Mouse (Mus musculus): ENCODE data around the gene Cog5.
A peak's percentile ranks its signal among the peaks of the same experiment; 100 is the strongest.

The Cog5 gene

DNA sequence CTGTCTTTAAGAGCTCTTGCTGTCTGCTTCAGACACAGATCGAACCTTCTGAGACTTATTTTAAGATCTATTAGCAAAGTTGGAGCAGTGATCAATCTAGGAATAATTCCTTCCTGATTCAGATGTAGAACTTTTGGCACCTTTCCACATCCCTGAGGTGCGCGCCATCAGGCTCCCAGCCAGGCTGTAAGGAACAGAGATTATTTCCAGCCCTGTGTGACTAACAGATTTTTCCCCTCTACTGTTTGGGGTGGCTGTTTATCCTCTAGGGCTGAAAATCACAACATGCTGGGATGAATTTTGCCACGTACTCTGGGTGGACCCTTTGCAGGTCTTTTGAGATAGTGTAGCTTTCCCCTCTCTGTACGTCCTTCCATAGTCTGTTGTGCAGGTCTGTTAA, 170.2 kb downstream of the Cog5 start:
- no peak for DNase-seq

DNA sequence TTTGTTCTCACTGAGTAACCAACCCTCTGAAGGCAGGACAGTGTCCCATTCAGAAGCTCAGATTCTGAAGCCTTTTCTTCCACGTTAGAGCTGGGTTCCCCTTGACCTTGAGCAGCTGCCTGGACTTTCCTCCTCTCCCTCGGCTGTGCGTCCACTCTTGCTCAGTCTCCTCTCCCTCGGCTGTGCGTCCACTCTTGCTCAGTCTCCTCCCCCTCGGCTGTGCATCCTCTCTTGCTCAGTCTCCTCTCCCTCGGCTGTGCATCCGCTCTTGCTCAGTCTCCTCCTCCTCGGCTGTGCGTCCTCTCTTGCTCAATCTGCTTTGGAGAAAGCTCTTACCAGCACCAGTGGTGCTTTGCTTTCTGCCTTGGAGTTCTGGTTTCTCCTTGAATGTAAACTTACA, 171.2 kb downstream of the Cog5 start:
- no peak for DNase-seq

DNA sequence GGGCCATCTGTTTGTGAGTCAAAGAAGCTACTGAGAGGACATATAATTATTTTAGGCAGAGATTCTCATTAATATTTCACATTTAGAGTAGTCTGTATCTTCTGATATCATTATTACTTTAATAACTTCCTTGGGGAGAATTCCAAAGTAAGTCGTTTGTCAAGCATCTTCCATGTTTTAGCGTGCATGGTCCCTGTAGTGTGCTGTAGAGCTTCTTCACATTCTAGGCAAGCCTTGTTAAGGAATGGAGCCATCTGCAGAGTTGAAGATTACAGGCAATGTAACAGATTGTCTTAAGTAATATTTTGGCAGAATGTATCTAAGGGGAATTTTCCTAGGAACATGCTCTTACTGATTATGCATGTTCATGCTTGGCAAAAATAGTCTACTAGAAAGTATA, 171.8 kb downstream of the Cog5 start:
- DNase-seq, result no peak

DNA sequence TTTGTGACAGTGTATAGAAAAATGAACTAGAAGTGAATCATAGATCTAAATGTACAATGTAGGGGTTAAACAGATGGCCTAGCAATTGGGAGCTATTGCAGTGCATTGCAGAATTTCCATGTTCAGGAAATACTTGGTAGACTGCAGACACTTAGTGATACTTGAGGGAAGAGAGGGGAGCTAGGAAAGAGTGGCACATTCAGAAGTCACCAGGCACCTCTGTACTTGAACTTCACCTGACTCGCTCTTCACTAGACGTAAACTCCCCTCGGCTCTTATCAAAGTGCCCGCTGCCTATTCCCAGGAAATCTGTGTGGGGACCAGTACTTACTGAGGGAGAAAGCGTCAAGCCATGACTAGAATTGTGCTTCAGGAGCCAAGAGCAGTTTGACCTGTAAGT, 180.8 kb downstream of the Cog5 start:
- DNase-seq, result no peak

DNA sequence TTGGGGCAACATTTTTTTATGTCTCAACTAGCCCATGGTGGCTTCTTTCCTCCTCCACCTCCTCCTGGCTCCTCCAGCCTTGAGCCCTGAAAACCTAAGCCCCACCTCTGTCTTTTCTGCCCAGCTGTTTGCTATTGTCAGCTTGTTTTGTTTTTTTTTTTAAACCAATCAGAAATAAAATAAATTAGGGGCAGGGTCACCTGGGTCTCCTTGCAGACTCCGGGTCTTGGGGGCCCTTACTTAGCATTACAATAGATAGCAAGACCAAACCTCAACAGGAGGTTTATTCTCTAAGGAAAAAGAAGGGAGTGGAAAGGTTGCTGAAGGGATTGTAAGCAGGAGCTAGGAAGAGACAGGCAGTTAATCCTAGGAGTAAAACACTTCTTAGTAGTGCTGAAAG, 181.5 kb downstream of the Cog5 start:
- no peak for DNase-seq

DNA sequence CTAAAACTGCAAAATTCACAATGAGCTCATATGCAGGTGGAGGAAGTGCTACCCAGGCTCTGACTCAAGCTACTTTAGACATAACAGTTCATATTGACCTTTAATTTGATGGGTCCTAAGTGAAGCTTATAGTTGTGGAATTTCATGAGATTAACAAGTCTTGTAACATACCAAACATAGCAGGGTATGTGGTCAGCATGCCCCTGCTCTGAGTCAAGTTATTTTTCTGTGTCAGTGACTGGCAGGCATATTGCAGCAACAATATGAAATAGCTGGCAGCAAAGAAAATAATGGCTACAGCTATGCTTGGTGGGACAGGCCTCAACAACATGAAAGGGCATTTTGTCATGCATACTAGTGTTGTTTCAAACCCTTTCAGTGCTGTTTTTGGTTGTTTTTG, 183.9 kb downstream of the Cog5 start:
- no peak for DNase-seq

DNA sequence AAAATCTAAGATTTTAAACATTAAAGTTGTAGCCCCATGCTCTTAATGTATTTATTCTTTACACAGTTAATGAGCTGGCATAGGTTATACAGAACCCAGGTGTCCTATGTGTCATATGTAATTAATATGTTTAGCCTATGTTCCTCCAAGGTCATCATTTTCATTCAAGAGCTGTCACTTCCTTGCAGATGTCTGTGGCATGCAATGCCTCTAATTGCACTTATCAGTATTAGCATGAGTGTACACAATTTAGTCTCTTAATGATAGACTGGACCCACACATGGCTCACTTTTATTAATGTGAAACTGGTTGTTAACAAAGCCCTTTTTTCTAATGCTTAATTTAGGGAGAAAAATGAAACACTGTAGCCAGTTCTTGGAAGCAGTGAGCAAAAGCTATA, 184.6 kb downstream of the Cog5 start:
- DNase-seq, result no peak

DNA sequence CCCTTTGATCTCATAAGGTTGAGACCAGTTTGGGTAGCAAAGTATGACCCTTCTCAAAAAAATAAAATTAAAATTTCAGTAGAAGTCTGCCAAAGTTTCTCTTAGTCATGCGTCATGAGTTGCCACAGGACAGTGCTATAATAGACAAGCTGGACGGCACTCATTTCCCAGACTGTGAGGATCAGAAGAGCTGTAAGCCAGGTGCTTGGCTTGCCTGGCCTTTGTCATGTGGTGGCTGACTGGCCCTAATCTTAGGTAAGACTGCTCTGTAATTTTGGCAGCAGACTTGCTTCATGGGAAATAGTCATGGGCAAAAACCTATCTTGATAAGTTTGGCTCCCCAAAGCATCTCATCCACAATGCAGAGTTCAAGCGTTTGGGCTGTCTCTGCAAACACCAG, 191.4 kb downstream of the Cog5 start:
- no peak for DNase-seq

DNA sequence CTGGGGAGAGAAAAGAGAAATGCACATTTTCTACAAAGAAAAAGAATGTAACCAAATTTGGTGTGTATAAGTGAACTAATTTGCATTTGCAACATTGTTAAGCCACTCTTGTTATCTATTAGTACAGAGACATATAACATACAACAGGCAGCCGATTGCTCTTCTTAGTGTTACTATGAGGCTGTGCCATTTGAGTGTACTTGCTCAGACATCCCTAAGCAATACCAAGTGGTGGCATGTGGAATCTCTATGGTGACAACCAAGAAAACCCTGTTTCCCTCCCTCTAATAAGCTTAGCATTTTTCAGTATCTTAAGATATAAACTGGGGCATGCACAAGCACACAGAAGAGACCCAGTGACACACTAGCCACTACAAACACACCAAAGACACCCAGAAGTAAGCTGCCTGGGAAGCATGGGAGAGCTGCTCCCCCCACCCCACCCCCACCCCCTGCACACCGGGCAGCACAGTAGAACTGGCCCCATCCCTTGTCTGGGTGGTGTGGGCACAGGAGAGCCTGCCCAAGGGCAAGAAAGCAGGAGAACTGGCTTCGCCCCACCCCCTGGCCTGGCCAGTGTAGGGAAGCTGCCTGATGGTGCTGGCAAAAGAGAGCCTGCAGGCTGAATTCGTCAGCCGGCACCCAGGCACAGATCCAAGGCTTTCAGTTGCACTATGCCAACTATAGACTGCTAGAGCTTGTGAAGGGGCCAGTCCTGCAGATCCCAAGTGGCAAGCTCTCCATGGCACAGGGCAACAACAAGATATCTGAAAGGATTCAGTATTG, 194.2 kb downstream of the Cog5 start:
- DNase-seq, result peak; percentile 6 to 15

DNA sequence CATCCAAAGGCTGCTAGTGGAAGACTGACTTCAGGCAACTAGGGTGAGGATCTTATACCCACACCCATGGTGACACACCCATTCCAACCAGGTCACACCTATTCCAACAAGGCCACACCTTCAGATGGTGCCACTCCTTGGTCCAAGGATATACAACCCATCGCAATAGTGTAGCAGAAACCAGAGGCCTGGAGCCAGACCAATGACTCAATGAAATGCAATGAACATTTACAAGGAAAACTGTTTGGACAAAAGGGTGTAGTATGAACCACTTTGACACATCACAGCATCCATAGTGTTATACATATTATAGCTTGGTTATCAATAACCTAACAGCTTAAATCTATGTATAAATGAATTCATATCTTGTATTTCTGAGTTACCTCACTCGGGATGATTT, 194.9 kb downstream of the Cog5 start:
- DNase-seq, result no peak

DNA sequence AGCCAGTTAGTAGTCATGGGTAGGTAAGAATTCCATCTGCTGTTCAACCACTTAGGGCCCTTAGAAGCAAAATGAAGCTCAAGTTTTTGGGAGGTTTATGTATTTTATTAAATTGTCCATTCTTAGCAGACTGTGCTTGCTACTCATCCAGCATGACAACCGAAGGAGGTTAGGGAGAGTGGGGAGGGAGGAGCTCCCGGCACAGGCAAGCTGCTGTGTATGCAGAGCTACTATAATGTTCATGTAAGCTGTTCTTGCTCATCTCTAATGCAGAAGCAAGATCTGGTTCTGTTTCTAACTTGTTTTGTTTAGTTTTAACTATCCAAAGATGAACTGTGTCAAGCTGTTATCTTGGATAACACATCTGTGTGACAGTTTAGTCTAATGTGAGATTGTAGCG, 199.4 kb downstream of the Cog5 start:
- no peak for DNase-seq

DNA sequence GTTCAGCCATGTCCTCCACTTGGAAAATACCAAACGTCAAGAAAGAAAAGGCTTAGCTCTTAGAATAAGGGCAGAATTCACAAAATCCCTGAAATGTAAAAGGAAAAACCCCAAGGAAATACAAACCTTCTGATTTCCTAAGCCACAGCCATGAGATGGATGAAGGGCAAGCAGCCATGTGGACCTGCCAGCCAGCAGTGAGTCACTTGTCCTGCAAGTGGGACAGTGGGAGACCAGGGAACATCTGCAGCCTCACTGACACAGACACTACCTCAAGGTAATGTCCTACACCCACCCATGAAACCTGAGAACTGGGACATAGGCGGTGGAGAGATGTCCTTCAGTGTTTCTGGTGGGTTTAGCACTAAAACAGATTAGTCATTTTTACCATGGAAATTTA, 200.1 kb downstream of the Cog5 start:
- DNase-seq, result no peak

DNA sequence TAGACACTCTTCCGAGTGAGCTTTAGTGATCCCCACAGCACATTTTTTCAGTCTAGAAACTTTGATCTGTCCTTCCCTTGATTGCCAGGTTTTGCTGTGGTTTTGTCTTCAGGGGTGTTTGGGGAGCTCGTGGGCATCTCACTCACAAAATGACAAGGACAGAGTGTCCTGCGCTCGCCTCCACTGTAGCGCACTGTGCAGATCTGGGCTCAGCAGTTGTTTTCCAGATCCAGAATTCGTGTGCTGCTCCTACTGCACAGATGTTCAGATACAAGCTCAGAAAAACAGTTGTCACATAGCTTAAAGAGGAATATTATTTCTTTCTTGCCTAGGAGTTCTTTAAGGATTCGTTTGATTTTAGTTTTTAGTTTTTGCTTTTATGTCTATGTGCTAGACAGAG, 203.1 kb downstream of the Cog5 start:
- no peak for DNase-seq

DNA sequence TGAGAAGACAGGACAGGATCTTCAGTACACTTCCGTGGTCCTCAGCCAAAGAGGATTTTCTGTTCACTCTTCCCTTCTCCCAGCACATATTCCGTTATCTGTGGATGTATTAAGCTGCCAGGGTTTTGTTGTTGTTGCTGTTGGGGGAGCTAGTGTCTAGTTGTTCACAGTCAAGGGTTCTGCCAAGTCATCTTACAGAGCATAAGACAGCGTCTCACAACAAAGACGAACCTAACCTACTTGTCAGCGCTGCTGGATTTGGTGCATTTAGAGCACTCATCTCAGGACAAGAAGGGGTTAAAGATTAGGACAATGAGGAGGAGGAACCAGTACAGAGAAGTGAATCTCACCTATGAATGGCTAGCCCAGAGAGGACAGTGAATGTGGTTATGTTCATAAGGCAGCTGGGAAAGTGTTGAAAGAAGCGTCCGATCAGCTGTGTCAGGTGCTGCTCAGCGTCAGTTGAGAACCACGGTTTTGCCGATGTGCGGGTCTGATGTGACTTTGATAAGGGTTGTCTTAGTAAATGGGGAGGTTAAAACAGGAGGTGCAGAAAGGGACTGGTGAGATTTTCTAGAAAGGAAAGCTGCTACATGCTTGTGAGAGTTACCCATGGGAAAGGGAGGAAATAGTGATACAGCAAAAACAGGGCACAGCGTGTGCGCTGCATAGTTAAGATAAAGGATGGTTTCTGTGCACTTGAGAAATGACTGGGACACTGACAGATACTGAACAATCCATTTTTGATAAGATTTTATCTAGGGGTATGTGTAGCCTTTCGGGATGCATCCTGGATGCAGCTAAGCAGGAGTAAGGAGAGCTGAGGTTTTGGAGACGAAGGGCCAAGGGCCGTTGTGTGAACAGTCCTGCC, 208.2 kb downstream of the Cog5 start:
- DNase-seq, result no peak

DNA sequence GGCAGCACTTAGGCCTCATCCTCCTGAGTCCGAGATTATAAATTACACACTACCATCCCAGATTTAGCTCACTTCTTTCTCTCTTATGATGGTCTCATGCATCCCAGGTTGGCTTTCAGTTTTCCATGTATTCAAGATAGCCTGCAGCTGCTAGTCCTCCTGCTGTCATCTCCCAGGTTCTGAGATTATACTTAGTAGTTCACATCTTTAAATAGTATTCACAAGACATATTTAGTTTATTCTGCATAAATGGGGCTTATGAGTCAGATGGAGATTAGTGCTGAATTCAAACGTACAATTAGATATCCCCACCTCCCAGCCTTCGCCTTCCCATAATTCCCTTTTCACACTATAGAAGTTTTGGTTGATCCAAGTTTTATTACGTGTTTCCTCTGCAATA, 222.1 kb downstream of the Cog5 start:
- DNase-seq, result no peak

DNA sequence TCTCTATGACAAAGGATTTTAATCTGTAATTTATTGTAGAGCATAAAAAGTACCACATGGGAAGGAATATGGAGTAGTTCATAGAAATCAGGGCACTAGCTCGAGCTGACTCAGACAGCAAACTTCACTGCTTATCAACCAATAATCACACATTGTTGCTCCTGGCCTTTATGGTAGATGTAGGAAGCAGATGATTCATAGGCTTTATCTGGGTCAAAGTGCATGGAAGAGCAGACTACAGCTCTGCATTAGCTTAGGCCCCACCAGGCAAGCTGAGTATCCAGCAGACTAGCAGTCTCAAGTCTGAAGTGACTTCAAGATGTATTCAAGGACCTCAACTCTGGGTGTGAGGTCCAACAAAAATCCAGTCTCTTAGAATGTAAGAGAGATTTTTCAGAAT, 228.1 kb downstream of the Cog5 start:
- no peak for DNase-seq

DNA sequence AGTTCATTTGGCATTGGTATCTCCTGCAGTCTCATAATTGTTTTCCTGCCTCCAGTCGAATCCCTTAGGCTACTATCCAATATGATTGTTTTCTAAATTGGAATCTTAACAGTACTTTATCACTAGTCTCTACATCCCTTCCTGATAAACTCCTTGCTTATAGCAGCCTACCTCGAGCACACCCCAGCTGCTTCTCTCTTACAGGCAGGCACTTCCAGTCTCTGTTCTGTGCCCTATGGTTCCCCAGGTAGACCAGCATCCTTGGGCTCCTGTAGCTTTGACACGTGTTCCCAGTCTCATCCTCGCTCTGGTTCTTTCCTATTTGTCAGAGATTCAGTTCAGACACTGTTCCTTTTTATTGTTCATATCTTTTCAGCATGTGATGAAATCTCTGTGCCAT, 229.7 kb downstream of the Cog5 start:
- DNase-seq, result no peak

DNA sequence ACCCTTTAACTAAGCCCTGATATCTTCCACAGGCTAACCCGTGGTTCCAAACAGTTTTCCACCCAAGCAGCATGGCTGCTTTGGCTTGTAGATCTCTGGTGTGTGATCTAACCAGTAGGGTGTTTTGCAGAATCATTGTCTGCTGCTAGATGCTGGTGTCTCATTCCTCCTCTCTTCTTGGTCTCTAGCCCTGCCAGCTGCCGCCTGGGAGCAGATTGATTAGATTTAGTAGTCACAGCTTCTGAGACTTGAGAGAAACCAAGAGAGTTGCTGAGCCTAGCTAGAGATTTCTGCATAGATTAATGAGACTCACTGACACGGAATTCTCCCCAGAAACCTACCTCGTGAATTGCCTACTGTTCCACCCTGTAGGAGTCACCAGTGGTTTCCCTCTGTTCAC, 230.4 kb downstream of the Cog5 start:
- no peak for DNase-seq

DNA sequence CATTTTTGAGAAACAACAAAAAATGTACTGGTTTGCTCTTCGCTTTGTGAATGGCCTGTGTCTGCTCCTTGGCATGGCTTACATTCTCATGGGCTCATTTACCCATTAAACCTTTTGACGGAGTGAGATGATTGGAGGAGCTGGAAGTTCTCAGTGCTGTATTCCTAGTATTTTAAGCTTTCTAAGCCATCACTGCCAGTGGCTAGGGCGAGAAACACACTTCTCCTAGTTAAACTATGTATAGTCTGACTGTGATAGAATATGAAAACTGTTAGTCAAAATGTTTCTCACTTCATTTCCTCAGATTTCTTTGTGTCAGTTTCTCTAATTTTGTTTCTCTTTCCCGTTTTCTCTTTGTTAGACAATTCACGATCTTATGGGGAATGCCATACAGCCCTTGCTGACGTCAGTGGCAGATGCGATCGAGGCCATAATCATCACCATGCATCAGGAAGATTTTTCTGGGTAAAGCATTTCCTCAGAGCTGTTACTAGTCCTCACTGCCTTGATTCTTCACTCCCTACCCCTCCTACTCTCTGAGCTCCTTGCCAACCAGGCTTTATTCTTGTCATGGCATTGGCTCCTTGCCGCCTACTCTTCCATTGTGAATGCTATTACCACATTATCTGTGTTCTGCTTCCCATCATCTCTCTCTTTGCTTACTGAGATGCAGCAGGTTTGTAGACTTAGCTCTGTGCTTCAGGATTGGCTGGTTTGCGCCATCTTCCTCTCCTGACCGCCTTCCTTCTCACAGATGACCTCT, 231.4 kb downstream of the Cog5 start:
- no peak for DNase-seq

DNA sequence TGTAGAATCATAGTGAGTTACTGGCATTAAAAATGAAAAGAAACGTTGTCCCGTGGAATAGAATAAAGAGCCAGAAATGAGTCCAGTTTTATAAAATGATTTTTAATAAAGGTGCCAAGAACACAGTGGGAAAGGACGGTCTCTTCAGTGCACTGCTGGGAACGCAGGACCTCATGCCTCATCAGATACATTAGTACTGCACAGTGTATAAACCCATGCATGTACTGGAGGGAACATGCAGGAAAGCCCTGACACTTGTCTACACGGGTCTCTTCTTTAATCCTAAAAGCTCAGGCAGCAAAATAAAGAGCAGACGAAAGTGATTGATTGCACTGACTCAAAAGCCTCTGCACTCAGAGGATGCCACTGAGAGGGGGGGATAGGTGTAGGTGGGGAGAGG, 236.0 kb downstream of the Cog5 start:
- no peak for DNase-seq

DNA sequence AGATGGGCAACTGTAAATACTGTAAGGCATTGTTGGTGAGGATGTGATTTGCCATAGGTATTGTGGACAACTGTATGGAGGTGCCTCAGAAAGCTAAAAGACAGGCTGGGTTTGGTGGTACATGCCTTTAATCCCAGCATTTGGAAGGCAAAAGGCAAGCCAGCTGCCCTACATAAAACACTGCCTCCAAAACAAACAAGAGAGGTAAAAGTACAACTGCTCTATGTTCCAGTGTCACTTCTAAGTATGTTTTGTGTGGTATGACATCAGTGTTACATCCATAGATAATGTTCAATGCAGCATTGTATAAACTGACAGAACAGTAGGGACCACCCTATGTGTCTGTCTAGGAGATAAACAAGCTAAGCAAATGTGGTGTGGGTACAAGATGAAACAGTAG, 237.4 kb downstream of the Cog5 start:
- DNase-seq, result no peak

DNA sequence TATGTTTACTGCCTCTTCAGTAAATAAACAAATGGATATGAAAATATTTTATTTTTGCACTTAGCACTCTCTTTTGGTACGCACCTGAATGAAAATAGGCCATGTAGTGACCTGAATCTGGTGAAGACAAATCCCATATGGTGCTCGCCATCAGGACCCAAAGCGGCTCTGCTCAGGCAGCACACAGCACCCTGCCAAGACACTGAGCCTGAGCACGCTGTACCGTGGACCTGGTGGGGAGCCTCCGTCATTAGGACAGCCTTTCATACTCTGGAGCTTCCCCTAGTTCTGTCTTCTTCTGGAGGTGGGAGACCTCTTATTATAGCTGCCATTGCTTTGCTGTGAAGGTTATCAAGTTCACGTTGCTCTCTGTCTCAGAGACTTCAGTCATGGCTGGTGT, 238.1 kb downstream of the Cog5 start:
- no peak for DNase-seq

DNA sequence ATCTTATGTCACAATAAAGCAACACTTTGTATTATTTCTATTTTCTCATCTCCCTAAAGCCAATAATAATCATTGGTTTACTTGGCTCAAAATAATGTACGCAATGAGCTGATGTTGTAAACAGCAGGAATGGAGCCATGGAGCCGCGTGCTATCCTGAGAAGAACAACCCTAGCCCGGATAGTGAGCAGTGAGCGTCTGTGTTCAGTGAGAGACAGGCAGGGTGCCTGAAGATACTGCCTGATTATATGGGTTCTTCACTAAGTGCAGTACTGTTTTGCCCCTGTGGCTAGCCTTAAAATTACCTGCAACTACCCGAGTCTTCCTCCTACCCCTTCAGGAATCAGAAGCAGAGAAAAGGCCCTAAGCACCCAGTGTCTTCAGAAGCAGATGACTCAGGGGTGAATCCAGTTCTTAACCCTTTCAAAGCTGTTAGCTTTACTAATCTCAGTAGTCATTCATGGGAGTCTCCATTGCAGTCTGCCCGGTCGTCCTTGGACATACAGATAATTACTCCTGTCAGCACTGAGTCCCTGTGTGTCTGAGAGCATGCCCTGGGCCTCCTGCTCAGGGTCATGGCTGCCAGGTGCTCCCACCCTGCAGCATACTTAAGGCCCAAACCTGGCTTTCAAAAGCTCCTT, 240.5 kb downstream of the Cog5 start:
- no peak for DNase-seq

Measured in kidney, adult 8-10 months (tissue).